Mouse (Mus musculus) limb, embryonic 14.5 days (tissue): ENCODE results near the gene Lrrc75a. TPM values are rescaled to one million over a fixed set of nuclear protein-coding genes. Genes with fewer than 3 reads are reported as not detected.
"Not testable (repeated sequence)": the region's sequence is repeated elsewhere in the genome, so short reads cannot be mapped to it uniquely, and the experiment has no call there.

Experiments used
- ATAC-seq: fragments of 200-750 bp; cut with Nextera tagmentation; 2 replicates; pipeline ENCODE4 v1.8.0; 2017; ENCODE audit warnings: low read depth, moderate number of reproducible peaks, moderate TSS enrichment; ENCODE audit not compliant: low FRiP score
- DNase-seq: peaks from one replicate; pipeline ENCODE4 v3.0.0-alpha.2; 2015; ENCODE audit warnings: low spot score
- H3K27ac ChIP-seq: fragments of 300-500 bp; sonication (generic); replicated peaks from 2 replicates; pipeline ENCODE4 v1.5.1; 2014; ENCODE audit warnings: low read depth, mild to moderate bottlenecking, low read length, moderate library complexity, mixed read lengths
- H3K27me3 ChIP-seq: fragments of 300-500 bp; sonication (generic); 2 replicates; pipeline ENCODE4 v1.6.1; 2014; ENCODE audit warnings: low read length, mixed read lengths; ENCODE audit not compliant: control insufficient read depth, insufficient read depth
- H3K36me3 ChIP-seq: fragments of 300-500 bp; sonication (generic); 2 replicates; pipeline ENCODE4 v1.6.1; 2014; ENCODE audit warnings: mild to moderate bottlenecking, low read length, moderate library complexity, mixed read lengths; ENCODE audit not compliant: control insufficient read depth, insufficient read depth
- H3K4me1 ChIP-seq: fragments of 300-500 bp; sonication (generic); 2 replicates; pipeline ENCODE4 v1.6.1; 2014; ENCODE audit warnings: antibody characterized with exemption, low read length, mixed read lengths; ENCODE audit not compliant: control insufficient read depth, insufficient read depth
- H3K4me2 ChIP-seq: fragments of 300-500 bp; sonication (generic); replicated peaks from 2 replicates; pipeline ENCODE4 v1.6.1; 2014; ENCODE audit warnings: low read depth, mild to moderate bottlenecking, low read length, moderate library complexity; ENCODE audit not compliant: severe bottlenecking
- H3K4me3 ChIP-seq: fragments of 300-500 bp; sonication (generic); replicated peaks from 2 replicates; pipeline ENCODE4 v1.5.1; 2014; ENCODE audit warnings: low read length
- H3K9ac ChIP-seq: fragments of 300-500 bp; sonication (generic); 2 replicates; pipeline ENCODE4 v1.6.1; 2014; ENCODE audit warnings: mild to moderate bottlenecking, low read depth, low read length, moderate library complexity; ENCODE audit not compliant: severe bottlenecking
- H3K9me3 ChIP-seq: fragments of 300-500 bp; sonication (generic); 2 replicates; pipeline ENCODE4 v1.6.1; 2016; ENCODE audit warnings: low read length; ENCODE audit not compliant: control insufficient read depth
- POLR2A ChIP-seq: fragments of 200-500 bp; IDR thresholded peaks from 2 replicates; pipeline ENCODE4 v1.8.0; 2012; ENCODE audit warnings: inconsistent platforms, mild to moderate bottlenecking, moderate library complexity, borderline replicate concordance; ENCODE audit not compliant: insufficient read depth, insufficient read length; ENCODE audit errors: extremely low read depth
- WGBS: fragments of 180-500 bp; shearing (Covaris S2); extraction: QIAGEN DNeasy Blood & Tissue Kit; methylation state at CpG from one replicate; pipeline ENCODE4 v1.1.7; 2014; 5-methylcytosine and 5-hydroxymethylcytosine counted together
- polyA plus RNA-seq, 2 experiments: library from polyadenylated mRNA; depleted of rRNA in 1 of 2; stranded (reverse) in 1 of 2; unstranded in 1 of 2; fragments of >200 nt; fragmentation: Nextera tagmentation in 1 of 2; extraction: Ambion mirVana in 1 of 2; gene quantifications; 2 replicates each; pipeline versions ENCODE4 v1.2.1 to v1.2.3; 2012 to 2014

The Lrrc75a gene
- polyA plus RNA-seq, 2 experiments = 13.7 to 19.2 TPM

- H3K4me1 ChIP-seq = no peaks in the 10 kb centered on the region
- no peak overlapping the region for H3K4me2 ChIP-seq
- ATAC-seq (no peak), DNase-seq (no peak)
- H3K36me3 ChIP-seq = peaks cover 22% of the 10 kb centered on the region
- H3K4me3 ChIP-seq = no peak overlapping the region
- 93% methylated on average over 5 of the region's 5 CpGs for WGBS
- H3K27me3 ChIP-seq = no peaks in the 10 kb centered on the region
- no peak overlapping the region for H3K27ac ChIP-seq
- no peaks in the 10 kb centered on the region for H3K9me3 ChIP-seq
- no peak for TF ChIP-seq POLR2A
- no peak overlapping the region for H3K9ac ChIP-seq
Observed at GRCm38 (mm10) chr11:62668986-62669385, 20.7 kb upstream of the Lrrc75a start.

- no peak for TF ChIP-seq POLR2A
- WGBS = 92% methylated on average over 6 of the region's 6 CpGs
Observed at GRCm38 (mm10) chr11:62664250-62664649, 15.9 kb upstream of the Lrrc75a start.

GRCm38 (mm10) chr11:62660885-62661284, 12.6 kb upstream of the Lrrc75a start:
- Histone ChIP-seq H3K27me3 (no peaks in the 10 kb centered on the region), H3K27ac (no peak overlapping the region), H3K9me3 (no peaks in the 10 kb centered on the region), H3K4me3 (no peak overlapping the region), H3K4me1 (no peaks in the 10 kb centered on the region), H3K36me3 (peaks cover 16% of the 10 kb centered on the region), H3K9ac (no peak overlapping the region), H3K4me2 (no peak overlapping the region)
- 53% methylated on average over 4 of the region's 4 CpGs for WGBS
- no peak for TF ChIP-seq POLR2A
- DNase-seq (no peak), ATAC-seq (no peak)

More at GRCm38 (mm10) chr11:62664250-62664649, 15.9 kb upstream of the Lrrc75a start:
- Histone ChIP-seq H3K4me1 (no peaks in the 10 kb centered on the region), H3K27ac (no peak overlapping the region), H3K4me3 (no peak overlapping the region), H3K9me3 (no peaks in the 10 kb centered on the region), H3K36me3 (peaks cover 22% of the 10 kb centered on the region), H3K9ac (no peak overlapping the region), H3K27me3 (no peaks in the 10 kb centered on the region), H3K4me2 (no peak overlapping the region)
- ATAC-seq (no peak), DNase-seq (no peak)

GRCm38 (mm10) chr11:62652080-62652479, 3.8 kb upstream of the Lrrc75a start:
- H3K36me3 ChIP-seq = peaks cover 12% of the 10 kb centered on the region
- ATAC-seq = no peak
- H3K9me3 ChIP-seq = no peaks in the 10 kb centered on the region
- no peak overlapping the region for H3K9ac ChIP-seq
- no peak for DNase-seq
- no peak overlapping the region for H3K27ac ChIP-seq
- H3K27me3 ChIP-seq = no peaks in the 10 kb centered on the region
- H3K4me2 ChIP-seq = no peak overlapping the region
- H3K4me1 ChIP-seq = peaks cover 17% of the 10 kb centered on the region
- no peak for TF ChIP-seq POLR2A
- 92% methylated on average over 3 of the region's 3 CpGs for WGBS
- H3K4me3 ChIP-seq = no peak overlapping the region

- Histone ChIP-seq H3K4me3 (no peak overlapping the region), H3K9me3 (no peaks in the 10 kb centered on the region), H3K36me3 (peaks cover 12% of the 10 kb centered on the region), H3K4me1 (peaks cover 21% of the 10 kb centered on the region), H3K27ac (no peak overlapping the region), H3K9ac (no peak overlapping the region), H3K4me2 (no peak overlapping the region), H3K27me3 (no peaks in the 10 kb centered on the region)
- ATAC-seq (no peak), DNase-seq (no peak)
- no peak for TF ChIP-seq POLR2A
- WGBS = 82% methylated on average over 3 of the region's 3 CpGs
Observed at GRCm38 (mm10) chr11:62651563-62651962, 3.2 kb upstream of the Lrrc75a start.

- H3K27me3 ChIP-seq, H3K9ac ChIP-seq, H3K36me3 ChIP-seq, ATAC-seq, H3K9me3 ChIP-seq, H3K27ac ChIP-seq, DNase-seq: not testable (repeated sequence)
- 78% methylated on average over 4 of the region's 4 CpGs for WGBS
- Histone ChIP-seq H3K4me3 (peak overlapping the region; percentile 76; the same call in 1 of the 2 replicates), H3K4me1 (peaks cover 39% of the 10 kb centered on the region), H3K4me2 (peak overlapping the region; percentile 90)
Observed at GRCm38 (mm10) chr11:62649803-62650202, 1.5 kb upstream of the Lrrc75a start.
